15 mouse cellular contexts compared by ENCODE assay signal in genomic region chr11:61176321-61176720, GRCm38 (mm10). TPM values are rescaled to one million over a fixed set of nuclear protein-coding genes. Genes with fewer than 3 reads are reported as not detected.
DNase-seq lines count a peak whose midpoint lies in the region; ATAC-seq and TF ChIP-seq lines count a peak whose summit lies in the region.
"Had no signal": no experiment of that assay in that cellular context is flagged by ENCODE, and none has a peak within 500 bp of the region (broad histone marks: within the 10 kb centered on the region; RNA-seq: fewer than 3 reads in every experiment).

No protein-coding gene starts in this region.

- H3K9ac ChIP-seq in liver, embryonic 12.5 days = no peak overlapping the region
- no peak overlapping the region for H3K9ac ChIP-seq in hindbrain, postnatal 0 days (replicated peaks; ENCODE audit: low read length)
- H3K9ac ChIP-seq: liver, embryonic 14.5 days had no signal

- H3K36me3 ChIP-seq in liver, embryonic 12.5 days = no peaks in the 10 kb centered on the region
- H3K36me3 ChIP-seq in hindbrain, postnatal 0 days (ENCODE audit: insufficient read depth, low read length) = no peaks in the 10 kb centered on the region

- H3K4me1 ChIP-seq in liver, embryonic 12.5 days = peaks cover 23% of the 10 kb centered on the region
- peaks cover 17% of the 10 kb centered on the region for H3K4me1 ChIP-seq in hindbrain, postnatal 0 days (ENCODE audit: insufficient read depth, low read length)

- no peak overlapping the region for H3K4me3 ChIP-seq in liver, embryonic 12.5 days
- H3K4me3 ChIP-seq in hindbrain, postnatal 0 days (ENCODE audit: low read length) = no peak overlapping the region
- H3K4me3 ChIP-seq: myocyte had no signal

- 36% methylated on average over 1 of the region's 1 CpGs for WGBS in liver, embryonic 12.5 days (ENCODE audit: insufficient replicate concordance)
- 96% methylated on average over 1 of the region's 1 CpGs for WGBS in hindbrain, postnatal 0 days

- DNase-seq in liver = no peak
- peak; percentile 9 for DNase-seq in NIH3T3 (ENCODE audit: low read depth)
- no peak for DNase-seq in hindbrain, postnatal 0 days (ENCODE audit: low spot score)
- DNase-seq in cerebellum, adult 18-20 months = no peak
- DNase-seq in cerebellum, adult 8-10 months = no peak
- DNase-seq in cerebellum, adult 9-11 months = no peak
- DNase-seq: adrenal gland, postnatal 25 days; cerebellum, adult 11-12 months; right cerebral cortex, postnatal 4 days had no signal

- no peak overlapping the region for H3K27ac ChIP-seq in liver, embryonic 12.5 days
- peak overlapping the region; percentile 82 for H3K27ac ChIP-seq in hindbrain, postnatal 0 days
- H3K27ac ChIP-seq: kidney, postnatal 0 days; liver, embryonic 14.5 days had no signal

- ATAC-seq in liver, embryonic 12.5 days = no peak
- no peak for ATAC-seq in hindbrain, postnatal 0 days
- peak; percentile 58 for ATAC-seq in monocyte, adult 5-6 weeks (replicated peaks; ENCODE audit: insufficient number of reproducible peaks, low FRiP score, low TSS enrichment, poor library complexity, severe bottlenecking)

- TF ChIP-seq CTCF in hindbrain, postnatal 0 days (IDR thresholded peaks at IDR 0.05; ENCODE audit: low read depth) = no peak

- peak overlapping the region; percentile 100 for H3K4me2 ChIP-seq in liver, embryonic 12.5 days
- H3K4me2 ChIP-seq in hindbrain, postnatal 0 days (ENCODE audit: low read depth, low read length) = peak overlapping the region; percentile 49; the same call in 1 of the 2 replicates

- H3K27me3 ChIP-seq in liver, embryonic 12.5 days (replicated peaks) = no peaks in the 10 kb centered on the region
- H3K27me3 ChIP-seq in hindbrain, postnatal 0 days (ENCODE audit: insufficient read depth, low read length) = no peaks in the 10 kb centered on the region

- H3K9me3 ChIP-seq in liver, embryonic 12.5 days (replicated peaks) = no peaks in the 10 kb centered on the region
- no peaks in the 10 kb centered on the region for H3K9me3 ChIP-seq in hindbrain, postnatal 0 days (ENCODE audit: low read length)
- H3K9me3 ChIP-seq: heart, embryonic 10.5 days had no signal

RNA-seq across cellular contexts. Expression of gene Usp22, which starts 1.5 kb away (rescaled TPM):
- polyA plus RNA-seq in liver, embryonic 12.5 days (2016; fragmentation: Nextera tagmentation; extraction: Ambion mirVana) = 28.5 and 30.8 TPM in 2 replicates
- total RNA-seq in hindbrain, postnatal 0 days (2014; rRNA removed) = 526 and 577 TPM in 2 replicates
- 251 and 278 TPM in 2 replicates for polyA plus RNA-seq in hindbrain, postnatal 0 days (2015; fragmentation: Nextera tagmentation; extraction: Ambion mirVana)
- 40.7 to 65.8 TPM (median 44.4 TPM) in 3 replicates for total RNA-seq in monocyte, adult 5-6 weeks (2017)

RNA-seq across cellular contexts. Expression of gene Aldh3a1, which starts 31.0 kb away (rescaled TPM):
- 0.07 TPM in 1 of 2 replicates, not detected in the other for polyA plus RNA-seq in liver, embryonic 12.5 days (2016; fragmentation: Nextera tagmentation; extraction: Ambion mirVana)
- total RNA-seq in hindbrain, postnatal 0 days (2014; rRNA removed) = 0.63 and 0.93 TPM in 2 replicates
- 0.94 and 1.1 TPM in 2 replicates for polyA plus RNA-seq in hindbrain, postnatal 0 days (2015; fragmentation: Nextera tagmentation; extraction: Ambion mirVana)
- total RNA-seq in monocyte, adult 5-6 weeks (2017) = not detected in 3 replicates
- polyA plus RNA-seq: heart, embryonic 10.5 days; kidney, postnatal 0 days had no signal

RNA-seq across cellular contexts. Expression of gene Tnfrsf13b, which starts 49.8 kb away (rescaled TPM):
- 3.2 and 4.8 TPM in 2 replicates for polyA plus RNA-seq in liver, embryonic 12.5 days (2016; fragmentation: Nextera tagmentation; extraction: Ambion mirVana)
- total RNA-seq in hindbrain, postnatal 0 days (2014; rRNA removed) = 2.7 and 7.0 TPM in 2 replicates
- 1.1 and 1.5 TPM in 2 replicates for polyA plus RNA-seq in hindbrain, postnatal 0 days (2015; fragmentation: Nextera tagmentation; extraction: Ambion mirVana)
- total RNA-seq in monocyte, adult 5-6 weeks (2017) = 39.9 to 75.6 TPM (median 53.5 TPM) in 3 replicates
